Mouse (Mus musculus) lung, adult 2 months (tissue): ENCODE measurements around the gene Sorbs1.

Experiments
- CTCF ChIP-seq: fragments of 200-500 bp; IDR thresholded peaks from 2 replicates; pipeline ENCODE4 v1.5.1; 2011; ENCODE audit warnings: mild to moderate bottlenecking, low read length, control low read depth; ENCODE audit not compliant: insufficient read depth
- POLR2A ChIP-seq: fragments of 200-500 bp; IDR thresholded peaks from 2 replicates; pipeline ENCODE4 v1.6.1; 2011; ENCODE audit warnings: low read depth, mild to moderate bottlenecking, control low read depth, low read length, borderline replicate concordance; ENCODE audit errors: extremely low read depth

GRCm38 (mm10) chr19:40355075-40355474, 158.5 kb downstream of the Sorbs1 start:
- no peak for TF ChIP-seq CTCF
- TF ChIP-seq POLR2A, result no peak
